Mouse (Mus musculus) lung, embryonic 16.5 days (tissue): ENCODE measurements around the gene Art4. TPM values are rescaled to one million over a fixed set of nuclear protein-coding genes. Genes with fewer than 3 reads are reported as not detected.

Source experiments
- ATAC-seq: fragments of 200-750 bp; cut with Nextera tagmentation; 2 replicates; pipeline ENCODE4 v1.8.0; 2017; ENCODE audit warnings: low read depth, mild to moderate bottlenecking, moderate library complexity
- H3K27ac ChIP-seq: fragments of 300-500 bp; sonication (generic); 2 replicates; pipeline ENCODE4 v1.5.1; 2014; ENCODE audit warnings: mild to moderate bottlenecking, control low read depth, low read length
- H3K27me3 ChIP-seq: fragments of 300-500 bp; sonication (generic); 2 replicates; pipeline ENCODE4 v1.6.1; 2014; ENCODE audit warnings: low read depth, low read length, mixed read lengths; ENCODE audit not compliant: control insufficient read depth, insufficient read depth
- H3K36me3 ChIP-seq: fragments of 300-500 bp; sonication (generic); 2 replicates; pipeline ENCODE4 v1.6.1; 2014; ENCODE audit warnings: low read length; ENCODE audit not compliant: control insufficient read depth, insufficient read depth
- H3K4me1 ChIP-seq: fragments of 300-500 bp; sonication (generic); replicated peaks from 2 replicates; pipeline ENCODE4 v1.6.1; 2014; ENCODE audit warnings: low read length, mixed read lengths; ENCODE audit not compliant: control insufficient read depth, insufficient read depth
- H3K4me2 ChIP-seq: fragments of 300-500 bp; sonication (generic); 2 replicates; pipeline ENCODE4 v1.6.1; 2014; ENCODE audit warnings: low read depth, low read length, control low read depth
- H3K4me3 ChIP-seq: fragments of 300-500 bp; sonication (generic); 2 replicates; pipeline ENCODE4 v1.5.1; 2014; ENCODE audit warnings: mild to moderate bottlenecking, low read length, control low read depth
- H3K9ac ChIP-seq: fragments of 300-500 bp; sonication (generic); 2 replicates; pipeline ENCODE4 v1.6.1; 2014; ENCODE audit warnings: low read length, control low read depth
- H3K9me3 ChIP-seq: fragments of 300-500 bp; sonication (generic); 2 replicates; pipeline ENCODE4 v1.6.1; 2016; ENCODE audit warnings: low read length; ENCODE audit not compliant: control insufficient read depth
- WGBS: fragments of 180-500 bp; shearing (Covaris S2); extraction: QIAGEN DNeasy Blood & Tissue Kit; methylation state at CpG from one replicate; pipeline ENCODE4 v1.1.7; 2014; 5-methylcytosine and 5-hydroxymethylcytosine counted together
- polyA plus RNA-seq: library from polyadenylated mRNA; unstranded; fragments of >200 nt; fragmentation: Nextera tagmentation; extraction: Ambion mirVana; gene quantifications from 2 replicates; pipeline ENCODE4 v1.2.1, GENCODE M21; 2015

Gene Art4
- polyA plus RNA-seq, 1 experiment from 2014 or later, result 7.1 TPM

DNA sequence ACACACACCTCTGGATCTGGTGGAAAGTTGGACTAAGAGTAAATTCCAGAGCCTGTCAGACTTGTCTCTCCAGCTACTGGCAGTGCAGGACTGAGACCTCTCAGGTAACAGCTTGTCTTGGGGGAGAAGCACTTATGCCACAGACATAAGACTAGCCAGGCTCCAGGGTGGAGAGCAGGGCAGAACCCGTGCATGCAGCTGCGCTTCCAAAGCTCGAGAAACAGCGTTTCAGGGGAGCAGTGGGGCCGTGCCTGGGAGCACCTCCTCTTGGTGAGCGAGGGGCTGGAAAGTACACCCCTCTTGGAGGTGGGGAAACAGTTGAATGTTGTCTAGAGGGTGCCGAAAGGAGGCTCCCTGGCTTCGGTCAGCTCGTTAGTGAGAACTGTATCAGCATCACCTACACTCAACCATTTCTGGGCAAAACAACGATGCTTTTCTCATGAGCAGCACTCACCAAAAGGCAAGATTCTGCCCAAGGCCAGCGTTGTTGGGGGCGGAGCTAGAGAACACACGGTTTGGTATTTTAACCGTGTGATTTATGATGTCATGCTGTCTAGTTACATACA is 1.4 kb downstream of the Art4 start:
- Histone ChIP-seq H3K36me3 (no peaks in the 10 kb centered on the region), H3K27ac (peak overlapping the region; percentile 89), H3K4me3 (peak overlapping the region; percentile 39), H3K27me3 (no peaks in the 10 kb centered on the region), H3K9me3 (no peaks in the 10 kb centered on the region), H3K4me2 (peak overlapping the region; percentile 55), H3K9ac (peak overlapping the region; percentile 61), H3K4me1 (peaks cover 38% of the 10 kb centered on the region)
- ATAC-seq, result peak; percentile 61
- WGBS, result 22% methylated on average over 14 of the region's 14 CpGs

GRCm38 (mm10) chr6:136855183-136855582 is 2.4 kb downstream of the Art4 start:
- WGBS, result 56% methylated on average over 2 of the region's 2 CpGs
- Histone ChIP-seq H3K4me1 (peaks cover 38% of the 10 kb centered on the region), H3K4me3 (no peak overlapping the region), H3K9me3 (no peaks in the 10 kb centered on the region), H3K9ac (no peak overlapping the region), H3K4me2 (peak overlapping the region; percentile 55; the same call in 1 of the 2 replicates), H3K27me3 (no peaks in the 10 kb centered on the region), H3K36me3 (no peaks in the 10 kb centered on the region), H3K27ac (no peak overlapping the region; the same call in 1 of the 2 replicates)
- no peak for ATAC-seq

DNA sequence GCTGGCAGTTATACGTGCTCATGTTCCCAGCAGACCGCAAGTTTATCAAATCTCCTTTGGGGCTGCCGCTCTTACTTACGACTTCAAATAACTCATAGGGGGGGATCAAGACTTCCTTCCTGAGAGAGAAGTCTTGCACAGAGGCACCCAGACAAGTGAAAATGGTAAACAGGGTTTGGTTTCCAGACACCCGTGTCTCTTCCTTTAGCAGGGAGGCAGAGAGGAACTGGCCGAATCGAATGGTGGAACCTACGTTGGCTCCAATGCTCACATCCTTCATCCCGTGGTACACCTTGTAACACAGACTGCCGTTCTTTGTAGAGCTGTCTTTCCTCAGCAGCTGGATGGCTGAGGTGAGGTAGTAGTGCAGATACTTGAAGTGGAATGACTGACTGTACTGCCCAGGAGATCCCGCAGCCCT is 3.2 kb downstream of the Art4 start:
- H3K9ac ChIP-seq, result no peak overlapping the region
- no peaks in the 10 kb centered on the region for H3K27me3 ChIP-seq
- H3K36me3 ChIP-seq, result no peaks in the 10 kb centered on the region
- peaks cover 35% of the 10 kb centered on the region for H3K4me1 ChIP-seq
- WGBS, result 79% methylated on average over 11 of the region's 11 CpGs
- no peak overlapping the region for H3K27ac ChIP-seq
- H3K4me2 ChIP-seq, result no peak overlapping the region
- no peak for ATAC-seq
- no peak overlapping the region for H3K4me3 ChIP-seq
- H3K9me3 ChIP-seq, result no peaks in the 10 kb centered on the region

- ATAC-seq, result no peak
- Histone ChIP-seq H3K27ac (peak overlapping the region; percentile 28; the same call in 1 of the 2 replicates), H3K4me2 (no peak overlapping the region), H3K9ac (no peak overlapping the region), H3K27me3 (no peaks in the 10 kb centered on the region), H3K4me3 (no peak overlapping the region), H3K9me3 (no peaks in the 10 kb centered on the region), H3K4me1 (peaks cover 25% of the 10 kb centered on the region), H3K36me3 (no peaks in the 10 kb centered on the region)
- 35% methylated on average over 3 of the region's 3 CpGs for WGBS
Observed at GRCm38 (mm10) chr6:136852762-136853161, 4.8 kb downstream of the Art4 start.

DNA sequence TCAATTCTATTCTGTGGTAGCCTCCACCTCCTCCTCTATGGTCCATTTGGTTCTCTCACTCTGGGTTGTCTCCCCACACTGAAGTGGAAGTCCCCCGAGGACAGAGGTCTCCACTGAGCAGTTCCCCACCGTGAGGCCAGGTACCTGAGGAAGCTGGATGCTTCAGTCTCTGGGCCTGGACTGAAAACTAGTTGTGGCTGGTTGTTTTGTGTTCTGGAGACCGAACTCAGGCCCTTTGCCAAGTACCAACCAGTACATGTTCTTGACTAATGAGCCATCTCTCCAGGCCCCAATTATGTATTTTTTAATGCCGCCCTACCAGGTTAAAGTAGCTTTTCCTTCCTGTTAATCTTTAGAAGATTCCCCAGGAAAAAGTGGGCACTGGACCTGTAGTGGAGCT is 5.2 kb downstream of the Art4 start:
- no peak for ATAC-seq
- no peaks in the 10 kb centered on the region for H3K9me3 ChIP-seq
- H3K4me3 ChIP-seq, result no peak overlapping the region
- WGBS, result 69% methylated on average over 4 of the region's 4 CpGs
- H3K27me3 ChIP-seq, result no peaks in the 10 kb centered on the region
- H3K4me1 ChIP-seq, result peaks cover 21% of the 10 kb centered on the region
- H3K27ac ChIP-seq, result peak overlapping the region; percentile 28; the same call in 1 of the 2 replicates
- H3K4me2 ChIP-seq, result no peak overlapping the region
- no peaks in the 10 kb centered on the region for H3K36me3 ChIP-seq
- H3K9ac ChIP-seq, result no peak overlapping the region

GRCm38 (mm10) chr6:136850267-136850666 is 7.3 kb downstream of the Art4 start:
- 68% methylated on average over 6 of the region's 6 CpGs for WGBS
- H3K9ac ChIP-seq, result no peak overlapping the region

GRCm38 (mm10) chr6:136848971-136849370 is 8.6 kb downstream of the Art4 start:
- WGBS, result 83% methylated on average over 5 of the region's 5 CpGs
- Histone ChIP-seq H3K27ac (no peak overlapping the region), H3K27me3 (no peaks in the 10 kb centered on the region), H3K4me1 (peaks cover 4% of the 10 kb centered on the region), H3K9me3 (no peaks in the 10 kb centered on the region), H3K4me3 (no peak overlapping the region), H3K9ac (no peak overlapping the region), H3K4me2 (no peak overlapping the region), H3K36me3 (no peaks in the 10 kb centered on the region)
- ATAC-seq, result no peak

More at GRCm38 (mm10) chr6:136850267-136850666, 7.3 kb downstream of the Art4 start:
- ATAC-seq, result no peak
- Histone ChIP-seq H3K36me3 (no peaks in the 10 kb centered on the region), H3K9me3 (no peaks in the 10 kb centered on the region), H3K4me3 (no peak overlapping the region), H3K27me3 (no peaks in the 10 kb centered on the region), H3K4me1 (peaks cover 5% of the 10 kb centered on the region), H3K4me2 (no peak overlapping the region), H3K27ac (no peak overlapping the region)

DNA sequence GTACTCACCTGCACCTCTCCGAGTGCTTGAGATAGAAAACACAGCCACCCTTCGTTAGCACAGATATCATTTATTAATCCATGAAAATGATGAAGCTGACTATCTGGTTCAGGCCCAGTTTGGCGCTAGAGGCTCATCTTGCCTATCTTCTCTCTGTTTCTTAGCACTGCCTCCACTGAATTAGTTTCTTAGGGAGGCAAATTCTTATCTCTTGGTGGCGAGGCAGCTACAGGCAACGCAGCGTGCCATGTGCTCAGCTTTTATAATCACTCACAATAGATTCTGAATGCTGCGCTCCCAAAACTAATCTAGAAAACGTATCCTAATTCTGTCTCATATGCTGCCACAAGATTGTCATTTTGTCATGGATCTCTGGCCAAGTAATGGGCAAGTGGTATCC is 9.1 kb downstream of the Art4 start:
- H3K4me1 ChIP-seq, result peaks cover 4% of the 10 kb centered on the region
- H3K4me2 ChIP-seq, result no peak overlapping the region
- no peaks in the 10 kb centered on the region for H3K36me3 ChIP-seq
- ATAC-seq, result no peak
- no peak overlapping the region for H3K27ac ChIP-seq
- 79% methylated on average over 8 of the region's 8 CpGs for WGBS
- no peaks in the 10 kb centered on the region for H3K9me3 ChIP-seq
- H3K9ac ChIP-seq, result no peak overlapping the region
- no peaks in the 10 kb centered on the region for H3K27me3 ChIP-seq
- H3K4me3 ChIP-seq, result no peak overlapping the region

DNA sequence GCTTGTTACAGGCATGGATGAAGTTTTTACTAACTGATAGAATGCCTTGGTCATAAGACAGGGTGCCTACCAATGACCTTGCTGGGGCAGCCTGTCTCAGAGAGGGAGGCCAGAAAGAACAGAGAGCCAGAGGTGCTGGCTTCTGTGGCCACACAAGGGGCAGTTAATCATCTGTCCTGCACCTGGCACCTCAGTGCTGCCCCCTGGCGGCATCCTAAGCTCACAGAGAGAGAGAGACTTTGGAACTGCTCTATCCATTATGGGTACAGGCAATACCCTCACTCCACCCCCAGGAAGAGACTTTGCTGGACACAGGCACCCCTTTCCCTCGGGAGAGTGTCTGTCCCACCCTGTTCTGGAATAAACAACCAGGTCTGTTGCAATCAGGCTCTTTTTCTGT is 9.7 kb downstream of the Art4 start:
- Histone ChIP-seq H3K9me3 (no peaks in the 10 kb centered on the region), H3K4me3 (no peak overlapping the region), H3K4me1 (peaks cover 3% of the 10 kb centered on the region), H3K27ac (no peak overlapping the region), H3K4me2 (no peak overlapping the region), H3K27me3 (no peaks in the 10 kb centered on the region), H3K36me3 (no peaks in the 10 kb centered on the region), H3K9ac (no peak overlapping the region)
- no peak for ATAC-seq
- WGBS, result 0% methylated on average over 2 of the region's 2 CpGs

- H3K36me3 ChIP-seq, result no peaks in the 10 kb centered on the region
- H3K4me3 ChIP-seq, result no peak overlapping the region
- no peaks in the 10 kb centered on the region for H3K27me3 ChIP-seq
- H3K27ac ChIP-seq, result no peak overlapping the region
- H3K9ac ChIP-seq, result no peak overlapping the region
- no peak overlapping the region for H3K4me2 ChIP-seq
- ATAC-seq, result no peak
- WGBS, result 93% methylated on average over 3 of the region's 3 CpGs
- no peaks in the 10 kb centered on the region for H3K9me3 ChIP-seq
- H3K4me1 ChIP-seq, result no peaks in the 10 kb centered on the region
Observed at GRCm38 (mm10) chr6:136847267-136847666, 10.3 kb downstream of the Art4 start.
